Mouse (Mus musculus): ENCODE results near the gene B4galnt3.

Gene B4galnt3

GRCm38 (mm10) chr6:120254640-120255039 lies 39.7 kb downstream of the B4galnt3 start:
- ChIA-PET CTCF (interaction anchor here (0.5 to 1.2 kb wide), 9 partner anchors 13 to 1925 kb away, joined by 3 to 12 read pairs (median 5); no protein-coding TSS in a partner anchor), POLR2A (interaction anchor here in 3 of 4 experiments (0.5 to 1.5 kb wide), 20 partner anchors 9 to 1015 kb away, joined by 3 to 9 read pairs (median 3); partner anchors contain the start of genes B4galnt3 (in 2 of the 3), D330020A13Rik (in 2 of the 3), Ccdc77 (in 1 of the 3) and Kdm5a (in 1 of the 3))

GRCm38 (mm10) chr6:120252741-120253140 lies 41.6 kb downstream of the B4galnt3 start:
- ChIA-PET POLR2A (interaction anchor here in 2 of 4 experiments (0.9 to 2.9 kb wide), 4 partner anchors 10 to 42 kb away, joined by 3 to 11 read pairs (median 4); partner anchors contain the start of genes B4galnt3 (in 1 of the 2) and D330020A13Rik (in 1 of the 2)), CTCF (interaction anchor here in 2 of 4 experiments (0.7 to 1.0 kb wide), 2 partner anchors 13 to 30 kb away, joined by 3 to 4 read pairs; no protein-coding TSS in a partner anchor)

GRCm38 (mm10) chr6:120251010-120251409 lies 43.3 kb downstream of the B4galnt3 start:
- ChIA-PET POLR2A (interaction anchor here in 3 of 4 experiments (0.6 to 2.9 kb wide), 18 partner anchors 8 to 44 kb away, joined by 3 to 14 read pairs (median 5); partner anchors contain the start of gene B4galnt3 (in 1 of the 3)), CTCF (interaction anchor here in 3 of 4 experiments (0.7 to 1.9 kb wide), 3 partner anchors 28 to 50 kb away, joined by 3 to 6 read pairs (median 3); no protein-coding TSS in a partner anchor)

GRCm38 (mm10) chr6:120249831-120250230 lies 44.5 kb downstream of the B4galnt3 start:
- CTCF ChIA-PET, result interaction anchor here in 3 of 4 experiments (0.7 to 1.9 kb wide), 3 partner anchors 13 to 27 kb away, joined by 3 to 6 read pairs (median 3); no protein-coding TSS in a partner anchor
- POLR2A ChIA-PET, result interaction anchor here in 3 of 4 experiments (0.5 to 2.6 kb wide), 14 partner anchors 9 to 213 kb away, joined by 3 to 14 read pairs (median 7); partner anchors contain the start of gene B4galnt3 (in 1 of the 3)

- ChIA-PET POLR2A (interaction anchor here in 1 of 4 experiments (0.7 to 2.8 kb wide), 5 partner anchors 11 to 48 kb away, joined by 3 to 7 read pairs (median 5); no protein-coding TSS in a partner anchor), CTCF (no interaction called here)
Measured at GRCm38 (mm10) chr6:120246676-120247075, 47.7 kb downstream of the B4galnt3 start.

DNA sequence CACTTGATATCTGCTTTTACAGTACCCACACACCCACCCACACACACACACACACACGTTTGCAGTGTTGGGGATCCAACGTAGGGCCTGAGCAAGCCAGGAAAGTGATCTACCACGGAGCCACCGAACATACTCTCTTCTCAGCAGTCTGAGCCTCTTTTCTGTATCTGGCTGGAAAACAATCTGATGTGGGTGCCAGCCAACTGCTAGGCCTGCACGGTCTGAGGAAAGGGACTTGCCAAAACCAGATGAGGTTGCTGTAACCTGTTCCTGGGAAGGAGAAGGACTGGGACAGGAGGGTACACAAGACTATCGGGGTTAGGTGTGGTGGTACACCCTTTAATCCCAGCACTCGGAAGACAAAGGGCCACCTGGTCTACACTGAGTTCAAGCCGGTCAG lies 51.1 kb downstream of the B4galnt3 start:
- POLR2A ChIA-PET, result interaction anchor here in 1 of 4 experiments (1.1 to 1.5 kb wide), 2 partner anchors 16 to 18 kb away, joined by 3 read pairs; no protein-coding TSS in a partner anchor
- CTCF ChIA-PET, result no interaction called here

DNA sequence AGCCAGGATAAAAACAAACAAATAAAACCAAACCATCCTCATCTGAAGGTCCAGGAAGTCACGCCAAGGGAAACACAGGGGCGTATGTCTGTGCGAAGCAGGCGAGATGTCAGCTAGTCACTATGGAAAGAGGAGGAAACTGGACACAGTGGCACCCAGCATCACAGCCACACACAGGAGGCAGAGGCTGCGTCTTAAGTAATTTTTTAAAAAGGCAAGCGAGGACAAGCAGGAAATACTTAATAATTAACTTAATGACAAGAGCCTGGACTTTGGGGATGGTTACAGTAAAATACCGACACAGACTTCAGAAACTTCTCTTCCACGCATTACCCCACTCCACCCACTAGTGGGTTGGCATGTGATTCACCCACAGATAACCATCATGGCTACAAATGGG lies 51.8 kb downstream of the B4galnt3 start:
- CTCF ChIA-PET, result interaction anchor here in 1 of 4 experiments (0.5 kb wide), 1 partner anchor 47 kb away, joined by 3 read pairs; no protein-coding TSS in a partner anchor
- POLR2A ChIA-PET, result interaction anchor here in 1 of 4 experiments (0.5 to 1.6 kb wide), 3 partner anchors 52 to 72 kb away, joined by 4 to 5 read pairs (median 4); partner anchors contain the start of genes B4galnt3 and D330020A13Rik

DNA sequence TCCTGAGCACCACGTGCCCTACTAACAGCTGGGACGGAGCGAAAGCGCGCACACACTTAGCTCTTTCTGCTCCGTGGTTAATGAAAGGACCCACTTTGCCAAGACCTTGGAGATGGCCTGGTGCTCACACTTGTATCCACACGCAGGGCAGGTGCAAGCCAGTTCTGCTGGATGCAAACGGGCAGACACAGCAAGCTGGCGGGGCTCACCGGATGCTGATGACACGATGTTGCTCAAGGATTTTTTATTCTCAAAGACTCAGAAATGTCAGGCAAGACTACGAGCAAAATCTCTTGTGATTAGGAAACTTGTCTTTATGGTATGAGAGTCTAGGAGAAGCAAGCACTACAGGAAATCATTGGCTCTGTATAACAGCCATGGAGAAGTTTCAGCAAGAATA lies 52.9 kb downstream of the B4galnt3 start:
- ChIA-PET CTCF (no interaction called here), POLR2A (interaction anchor here in 2 of 4 experiments (0.6 to 2.1 kb wide), 11 partner anchors 9 to 140 kb away, joined by 3 to 9 read pairs (median 4); partner anchors contain the start of genes B4galnt3 (in 2 of the 2) and D330020A13Rik (in 2 of the 2))

DNA sequence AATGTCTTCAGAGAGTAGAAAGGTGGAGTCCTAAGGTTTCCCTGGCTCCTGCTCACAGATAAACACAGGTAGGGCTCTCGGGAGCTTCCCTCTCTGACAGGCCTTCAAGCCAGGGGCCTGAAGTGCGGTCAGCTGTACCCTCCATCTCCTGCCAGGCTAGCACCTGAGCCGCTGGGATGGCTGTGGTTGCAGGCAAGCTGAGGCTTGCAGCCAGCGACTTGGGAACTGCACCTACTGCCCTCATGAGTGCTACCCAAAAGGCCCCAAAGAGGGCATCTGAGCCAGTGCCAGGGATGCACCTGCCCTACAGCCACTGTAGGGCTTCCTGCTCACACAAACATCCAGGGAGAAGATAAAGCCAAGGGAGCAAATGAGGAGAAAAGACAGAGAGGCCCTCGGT lies 53.9 kb downstream of the B4galnt3 start:
- ChIA-PET CTCF (interaction anchor here in 2 of 4 experiments (0.5 to 1.1 kb wide), 2 partner anchors 12 to 18 kb away, joined by 3 read pairs; no protein-coding TSS in a partner anchor), POLR2A (interaction anchor here in 2 of 4 experiments (0.7 to 2.1 kb wide), 9 partner anchors 9 to 54 kb away, joined by 3 to 9 read pairs (median 5); partner anchors contain the start of genes B4galnt3 (in 1 of the 2) and D330020A13Rik (in 1 of the 2))

GRCm38 (mm10) chr6:120235874-120236273 lies 58.5 kb downstream of the B4galnt3 start:
- CTCF ChIA-PET, result interaction anchor here in 3 of 4 experiments (0.6 to 2.4 kb wide), 7 partner anchors 13 to 75 kb away, joined by 3 to 8 read pairs (median 6); partner anchors contain the start of genes B4galnt3 (in 1 of the 3) and D330020A13Rik (in 1 of the 3)

GRCm38 (mm10) chr6:120232885-120233284 lies 61.5 kb downstream of the B4galnt3 start:
- ChIA-PET CTCF (interaction anchor here in 2 of 4 experiments (0.6 to 2.2 kb wide), 2 partner anchors 9 to 10 kb away, joined by 3 to 6 read pairs; no protein-coding TSS in a partner anchor), POLR2A (interaction anchor here in 2 of 4 experiments (0.5 to 1.7 kb wide), 3 partner anchors 10 to 191 kb away, joined by 3 to 6 read pairs (median 3); no protein-coding TSS in a partner anchor)

More at GRCm38 (mm10) chr6:120235874-120236273, 58.5 kb downstream of the B4galnt3 start:
- POLR2A ChIA-PET, result interaction anchor here (0.5 to 2.6 kb wide), 30 partner anchors 10 to 208 kb away, joined by 3 to 13 read pairs (median 4); partner anchors contain the start of gene B4galnt3 (in 1 of the 4)

DNA sequence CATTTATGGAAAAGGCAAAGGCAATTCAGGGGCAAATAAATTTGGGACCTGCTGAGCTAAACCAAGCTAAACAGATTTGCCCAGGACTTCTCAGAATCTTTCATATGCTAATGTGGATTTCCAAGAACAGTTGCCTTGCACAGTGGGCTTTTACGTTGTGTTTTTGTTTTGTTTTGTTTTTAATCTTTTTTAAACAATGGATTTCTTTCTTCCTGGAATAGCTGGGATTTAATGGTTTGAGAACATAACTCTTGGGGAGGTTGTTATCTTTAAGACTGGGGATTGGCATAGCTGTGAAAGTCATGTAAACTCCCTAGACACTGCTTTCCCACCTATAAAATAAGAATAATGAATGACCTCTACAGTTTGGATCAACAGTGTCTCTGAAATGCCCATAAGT lies 63.9 kb downstream of the B4galnt3 start:
- POLR2A ChIA-PET, result interaction anchor here in 3 of 4 experiments (0.7 to 3.0 kb wide), 19 partner anchors 9 to 79 kb away, joined by 3 to 27 read pairs (median 4); partner anchors contain the start of genes B4galnt3 (in 1 of the 3) and D330020A13Rik (in 1 of the 3)
- CTCF ChIA-PET, result interaction anchor here in 3 of 4 experiments (0.5 to 1.2 kb wide), 6 partner anchors 37 to 505 kb away, joined by 3 to 4 read pairs (median 3); partner anchors contain the start of genes B4galnt3 (in 1 of the 3) and D330020A13Rik (in 1 of the 3)

DNA sequence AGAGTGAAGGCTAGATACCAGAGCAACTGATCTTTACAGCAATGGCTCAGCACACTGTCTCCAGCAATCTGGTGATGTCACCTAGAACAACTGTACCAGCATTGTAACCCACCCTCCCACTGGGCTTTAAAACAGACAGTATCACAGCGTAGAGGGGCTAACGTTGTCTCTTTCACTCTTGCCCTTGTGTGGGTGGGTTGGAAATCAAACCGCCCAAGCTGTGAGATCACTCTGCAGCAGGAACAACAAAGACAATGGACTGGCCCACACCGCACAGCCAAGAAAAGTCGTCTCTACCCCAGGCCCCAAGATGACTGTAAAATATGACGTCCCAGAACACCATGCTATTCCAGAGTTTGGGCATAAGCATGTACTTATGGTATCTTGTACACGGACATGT lies 64.6 kb downstream of the B4galnt3 start:
- POLR2A ChIA-PET, result interaction anchor here in 3 of 4 experiments (0.6 to 3.0 kb wide), 18 partner anchors 9 to 71 kb away, joined by 3 to 27 read pairs (median 4); partner anchors contain the start of genes B4galnt3 (in 1 of the 3) and D330020A13Rik (in 1 of the 3)
- CTCF ChIA-PET, result interaction anchor here in 2 of 4 experiments (0.7 to 1.2 kb wide), 3 partner anchors 64 to 74 kb away, joined by 3 read pairs; partner anchors contain the start of genes B4galnt3 (in 1 of the 2) and D330020A13Rik (in 1 of the 2)

DNA sequence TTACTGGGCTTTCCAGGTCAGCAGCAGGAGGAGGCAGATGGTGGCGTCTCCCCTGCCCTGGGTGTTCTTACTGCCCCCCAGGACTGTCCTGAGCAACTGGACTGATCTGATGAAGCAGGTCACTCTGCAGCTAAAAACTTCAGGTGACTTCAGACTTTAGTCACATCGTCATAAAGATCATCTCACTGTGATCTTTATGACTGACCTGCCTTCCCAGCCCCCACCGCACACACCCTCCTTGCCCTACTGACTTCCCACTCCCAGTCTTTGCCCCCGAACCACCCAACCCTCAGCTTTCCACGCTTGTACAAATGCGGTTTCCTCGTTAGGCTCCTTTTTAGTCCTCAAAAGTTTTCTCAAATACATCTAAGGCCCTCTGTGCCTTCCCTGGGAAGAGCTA lies 67.3 kb downstream of the B4galnt3 start:
- ChIA-PET POLR2A (interaction anchor here in 2 of 4 experiments (0.9 to 2.8 kb wide), 12 partner anchors 8 to 91 kb away, joined by 3 to 12 read pairs (median 3); partner anchors contain the start of genes B4galnt3 (in 1 of the 2) and D330020A13Rik (in 1 of the 2)), CTCF (interaction anchor here (0.7 to 2.4 kb wide), 5 partner anchors 28 to 98 kb away, joined by 3 to 7 read pairs (median 4); no protein-coding TSS in a partner anchor)

DNA sequence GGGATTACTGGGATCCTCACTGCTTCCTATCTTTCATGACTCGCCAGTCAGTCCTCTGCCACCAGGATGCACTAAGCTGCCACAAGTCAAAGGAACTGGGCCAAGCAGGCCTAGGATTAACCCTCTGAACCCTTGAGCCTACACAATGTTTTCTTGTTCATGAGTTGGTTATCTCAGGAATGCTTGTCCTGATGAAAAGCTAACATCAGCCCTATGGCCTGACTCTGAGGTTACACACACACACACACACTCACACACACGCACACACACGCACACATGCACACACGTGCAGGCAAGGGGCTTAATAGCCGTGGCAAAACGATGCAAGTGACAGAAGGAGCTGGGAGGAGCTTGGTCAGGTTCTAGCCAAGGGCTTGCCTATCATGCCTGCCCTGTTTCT lies 69.0 kb downstream of the B4galnt3 start:
- ChIA-PET CTCF (interaction anchor here (0.6 to 2.4 kb wide), 6 partner anchors 57 to 1632 kb away, joined by 3 to 7 read pairs (median 5); no protein-coding TSS in a partner anchor), POLR2A (interaction anchor here (0.6 to 3.0 kb wide), 17 partner anchors 9 to 226 kb away, joined by 3 to 11 read pairs (median 4); partner anchors contain the start of genes B4galnt3 (in 2 of the 4) and D330020A13Rik (in 2 of the 4))

GRCm38 (mm10) chr6:120222669-120223068 lies 71.7 kb downstream of the B4galnt3 start:
- POLR2A ChIA-PET, result interaction anchor here (0.6 to 3.0 kb wide), 48 partner anchors 8 to 370 kb away, joined by 3 to 27 read pairs (median 4); partner anchors contain the start of genes B4galnt3 (in 4 of the 4), D330020A13Rik (in 2 of the 4), Ccdc77 (in 1 of the 4) and Kdm5a (in 1 of the 4)
- CTCF ChIA-PET, result interaction anchor here (0.5 to 2.1 kb wide), 85 partner anchors 9 to 1310 kb away, joined by 3 to 56 read pairs (median 5); partner anchors contain the start of genes B4galnt3 (in 4 of the 4) and D330020A13Rik (in 4 of the 4)

GRCm38 (mm10) chr6:120219281-120219680 lies 75.1 kb downstream of the B4galnt3 start:
- ChIA-PET POLR2A (interaction anchor here in 1 of 4 experiments (0.5 to 2.2 kb wide), 6 partner anchors 8 to 107 kb away, joined by 3 to 10 read pairs (median 4); partner anchors contain the start of genes B4galnt3 and D330020A13Rik), CTCF (interaction anchor here (0.6 to 1.0 kb wide), 5 partner anchors 82 to 265 kb away, joined by 3 to 4 read pairs (median 3); no protein-coding TSS in a partner anchor)

All from embryonic stem cell, embryonic (primary cell).